Mouse (Mus musculus) right cerebral cortex, postnatal 36 days (tissue): ENCODE data around the gene Bcl2l11.
"Not testable (repeated sequence)": the region's sequence is repeated elsewhere in the genome, so short reads cannot be mapped to it uniquely, and the experiment has no call there.

ENCODE experiments used
- DNase-seq, 2 experiments: peaks; one replicate each; pipeline ENCODE4 v3.0.0; 2022; ENCODE audit warnings: low spot score in 2 of 2, mixed read lengths in 1 of 2

The Bcl2l11 gene

DNA sequence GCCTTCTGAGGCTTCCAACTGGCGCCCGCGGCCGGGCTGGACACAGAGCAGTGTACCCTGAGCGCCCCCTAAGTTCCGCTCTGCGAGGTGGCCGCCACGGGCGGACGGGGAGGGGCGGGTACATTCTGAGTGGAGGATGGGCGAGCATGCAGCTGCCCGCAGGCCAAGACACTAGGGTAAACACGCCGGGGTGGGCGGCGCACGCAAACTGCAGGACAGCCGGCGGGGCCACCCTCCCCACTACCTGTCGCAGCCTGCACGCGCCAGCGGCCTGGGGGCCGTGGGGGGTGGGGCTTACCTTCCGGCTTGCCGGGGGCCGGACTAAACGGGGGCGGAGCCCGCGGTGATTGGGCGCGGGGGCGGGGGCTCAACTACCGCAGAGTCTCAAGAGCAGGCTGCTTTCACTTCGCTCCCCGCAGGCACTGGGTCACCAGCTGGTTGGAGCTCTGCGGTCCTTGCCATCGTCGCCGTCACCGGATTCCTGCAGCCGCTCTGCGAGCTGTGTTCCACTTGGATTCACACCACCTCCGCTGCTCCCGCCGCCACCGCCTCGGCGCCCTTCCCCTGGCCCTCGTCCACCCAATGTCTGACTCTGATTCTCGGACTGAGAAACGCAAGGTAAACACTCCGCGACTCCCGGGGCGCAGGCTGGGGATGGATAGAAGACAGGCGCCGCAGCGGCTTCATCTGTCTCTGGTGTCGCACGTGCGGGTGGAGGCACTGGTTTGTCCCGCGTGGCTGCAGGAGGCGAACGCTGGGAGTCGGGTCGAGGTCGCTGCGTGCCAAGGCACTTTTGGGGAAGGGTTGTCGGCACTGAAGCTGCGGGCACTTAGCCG is at the start of gene Bcl2l11:
Gene Bcl2l11, plus strand, starts transcription at position 404 of the 836 bp plus-strand sequence.
- peak; percentile 84 to 86 for DNase-seq

DNA sequence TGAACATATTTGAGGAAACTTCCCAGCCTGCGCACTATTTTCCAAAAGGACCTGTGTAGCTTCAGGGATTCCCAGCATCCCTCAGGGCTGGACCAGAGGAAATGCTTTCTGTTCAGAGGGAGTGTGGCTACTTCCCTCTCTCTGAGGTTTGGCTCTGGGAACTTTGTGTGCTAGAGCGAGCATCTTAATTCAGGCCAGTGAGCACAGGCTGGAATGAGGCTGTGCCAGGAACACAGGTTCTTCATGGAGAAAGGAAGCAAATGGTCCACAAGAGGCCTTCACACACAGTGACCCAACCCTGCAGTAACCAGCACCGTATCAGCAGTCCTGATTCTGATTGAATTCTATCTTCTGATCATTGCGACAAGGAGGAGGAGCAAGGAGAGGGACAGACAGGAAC is 48.9 kb upstream of the Bcl2l11 start:
- DNase-seq, result no peak

DNA sequence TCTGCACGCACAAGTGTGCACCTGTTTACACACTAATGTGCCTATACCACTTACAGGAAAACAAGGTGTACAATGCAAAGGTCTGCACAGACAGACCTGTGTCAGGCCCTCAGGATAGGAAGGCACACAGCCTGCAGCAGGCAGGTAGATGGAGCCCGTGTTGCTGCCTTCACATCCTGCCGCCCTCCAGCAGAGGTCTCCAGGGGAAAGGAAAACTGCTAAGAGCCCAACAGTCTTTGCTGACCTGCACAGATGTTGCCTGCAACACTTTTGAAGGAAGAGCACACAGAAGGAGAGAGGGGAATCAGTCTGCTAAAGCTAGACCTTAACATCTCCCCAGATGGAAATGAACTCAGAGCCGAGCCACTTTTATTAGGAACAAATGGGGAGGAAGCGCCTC is 47.0 kb upstream of the Bcl2l11 start:
- no peak for DNase-seq

DNA sequence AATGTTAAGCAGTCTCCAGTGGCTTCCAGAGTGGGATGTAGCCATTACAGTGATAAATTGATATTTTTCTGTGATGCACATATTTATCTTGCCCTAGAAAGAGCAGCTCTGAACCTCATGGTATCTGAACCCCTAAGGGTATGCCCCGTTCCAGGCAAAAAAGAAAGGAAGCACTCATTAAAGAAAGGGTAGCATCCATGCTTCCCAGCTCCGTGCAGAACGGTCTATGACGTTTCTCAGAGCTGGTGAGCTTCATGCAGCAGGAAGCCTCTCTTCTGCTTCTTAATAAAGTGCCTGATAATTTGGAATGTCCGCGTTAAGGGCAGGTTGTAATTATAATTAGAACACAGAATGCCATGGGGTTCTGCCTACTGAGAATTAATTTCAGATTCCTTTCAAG is 46.5 kb upstream of the Bcl2l11 start:
- no peak for DNase-seq

DNA sequence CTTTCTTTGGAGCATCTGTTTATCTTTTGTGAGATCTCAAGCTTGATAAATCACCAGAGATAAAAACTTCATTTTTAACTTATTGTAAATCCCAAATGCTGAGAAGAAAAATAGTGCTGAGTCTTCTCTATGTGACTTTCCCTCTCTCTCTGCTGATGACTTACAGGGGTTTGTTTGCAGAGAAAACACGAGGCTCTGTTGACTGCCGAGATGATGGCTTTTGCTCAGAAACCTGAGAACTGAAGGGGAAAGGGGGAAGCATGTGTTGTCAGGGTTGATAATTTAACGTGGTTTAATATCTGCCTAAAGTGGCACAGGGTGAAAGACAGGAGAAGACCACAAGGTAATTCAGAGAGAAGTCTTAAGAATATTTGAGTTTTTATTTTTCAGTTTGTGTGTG is 42.0 kb upstream of the Bcl2l11 start:
- no peak for DNase-seq

DNA sequence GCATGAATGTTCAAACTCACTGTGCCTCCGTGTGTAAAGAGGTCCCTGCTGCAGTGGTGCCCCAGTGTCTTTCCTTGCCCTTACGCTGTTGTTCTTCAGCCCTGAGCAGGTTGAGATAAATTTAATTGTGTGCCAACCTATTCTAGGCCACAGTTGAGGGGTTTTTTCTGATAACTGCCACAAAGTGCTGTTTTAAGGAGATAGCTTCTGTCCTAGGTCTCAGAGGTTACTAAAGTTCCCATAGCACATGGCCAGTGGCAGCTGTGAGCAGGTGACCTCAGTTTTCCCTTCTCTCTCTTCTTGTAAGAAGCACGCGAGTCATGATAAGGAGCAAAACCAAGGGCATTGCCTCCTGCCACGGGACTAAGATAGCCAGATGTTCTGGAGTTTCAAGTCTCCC is 41.2 kb upstream of the Bcl2l11 start:
- no peak for DNase-seq

DNA sequence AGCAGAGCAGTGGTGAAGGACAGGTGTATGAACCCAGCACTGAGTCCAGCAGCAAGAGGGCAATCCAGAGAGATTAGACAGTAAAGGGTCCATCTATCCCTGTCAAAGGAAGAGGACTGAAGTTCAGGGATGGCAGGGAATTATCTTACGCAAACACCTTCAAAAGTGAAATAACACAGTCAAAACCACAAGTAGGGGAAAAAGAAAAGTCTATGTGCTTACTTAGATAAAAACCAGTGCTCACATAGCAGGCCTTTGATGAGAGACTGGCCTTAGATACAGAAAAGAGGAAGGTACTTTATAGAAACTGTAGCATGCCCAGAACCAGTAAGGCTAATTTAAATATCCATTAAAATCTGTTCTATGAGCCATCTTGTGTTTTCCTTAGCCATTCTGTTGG is 40.4 kb upstream of the Bcl2l11 start:
- no peak for DNase-seq

DNA sequence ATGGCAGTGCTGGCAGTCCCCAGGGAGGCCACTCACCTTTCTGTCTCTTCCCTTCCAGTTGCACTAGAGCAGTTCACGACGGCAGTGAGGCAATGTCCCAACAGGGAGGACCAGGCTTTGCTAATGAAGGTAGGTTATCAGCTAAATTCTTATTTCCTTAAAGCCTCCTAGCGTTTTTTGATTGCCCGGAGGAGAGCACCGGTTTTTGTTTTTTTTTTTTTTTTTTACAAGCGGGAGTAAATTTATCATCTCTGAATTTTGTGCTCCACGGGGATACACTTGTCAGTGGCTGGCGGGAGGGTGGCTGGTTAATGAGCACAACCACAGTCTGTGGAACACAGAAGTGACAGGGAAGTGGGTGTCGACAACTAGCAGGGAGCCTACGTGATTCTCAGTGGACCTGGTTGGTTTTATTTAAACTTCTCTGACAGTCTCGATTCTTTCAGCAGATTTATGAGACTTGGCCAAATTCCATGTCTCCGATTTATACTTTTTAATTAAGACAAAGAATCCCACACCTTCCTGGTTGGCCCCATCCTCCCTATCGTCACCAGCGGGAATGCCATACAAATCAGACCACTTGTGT is 39.4 kb upstream of the Bcl2l11 start:
- peak; percentile 14 to 19 for DNase-seq

DNA sequence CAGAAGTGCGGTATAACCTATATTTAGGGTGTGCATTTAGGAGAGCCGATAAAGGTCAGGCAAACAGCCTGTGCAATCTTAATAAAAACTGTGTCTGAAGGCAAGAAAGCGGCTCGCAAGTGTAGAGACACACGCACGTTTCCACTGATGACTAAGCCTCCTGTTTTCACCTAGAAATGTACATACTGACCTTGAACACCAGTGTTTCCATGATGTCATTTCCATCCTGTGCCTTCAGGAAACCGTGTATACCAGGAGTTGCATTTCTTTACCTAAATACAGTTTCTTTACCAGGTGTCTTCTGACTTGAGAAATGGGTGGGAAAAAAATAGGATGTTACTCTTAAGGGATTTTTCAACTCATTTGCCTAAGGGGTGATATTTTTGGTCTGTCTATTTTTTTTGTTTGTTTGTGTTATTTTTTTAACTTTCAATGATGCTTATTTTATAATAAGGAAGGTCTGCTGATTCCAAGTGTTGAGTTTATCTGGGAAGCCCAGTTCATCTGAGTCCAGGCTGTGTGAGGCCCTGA is 38.8 kb upstream of the Bcl2l11 start:
- DNase-seq, result no peak

DNA sequence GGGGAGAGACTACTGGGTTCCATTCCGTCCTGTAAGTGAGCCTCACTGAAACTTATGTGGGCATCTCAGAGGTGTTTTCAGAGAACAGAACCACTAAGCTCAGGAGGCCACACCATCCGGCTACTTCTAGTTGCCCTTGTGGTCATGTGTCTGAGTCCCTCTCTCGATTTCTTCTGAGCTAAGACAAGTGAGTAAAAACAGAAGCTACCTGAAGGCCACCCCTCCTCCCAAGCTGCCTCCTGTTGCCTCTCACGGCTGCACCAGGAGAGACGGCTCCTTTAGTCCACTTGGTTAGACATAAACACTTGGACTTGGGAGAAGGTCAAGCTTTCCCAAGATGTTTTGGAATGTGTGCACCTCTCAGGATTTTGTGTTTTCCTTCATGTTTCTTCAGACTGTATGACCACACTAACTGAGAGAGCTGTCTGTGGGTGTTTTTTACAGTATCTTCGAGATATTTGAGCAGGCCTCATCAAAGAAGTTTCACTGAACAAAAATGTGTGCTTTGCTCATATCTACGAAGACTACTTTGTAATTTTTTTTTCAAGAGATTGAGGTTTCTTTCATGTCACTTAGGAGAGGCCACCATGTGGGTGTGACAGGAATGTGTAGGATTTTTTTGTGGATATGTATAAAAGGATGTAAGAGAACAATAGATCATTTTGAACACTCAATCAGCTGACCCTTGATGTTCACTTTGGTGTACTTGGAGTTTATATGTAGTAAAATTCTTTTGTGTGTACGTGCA is 37.9 kb upstream of the Bcl2l11 start:
- no peak for DNase-seq

DNA sequence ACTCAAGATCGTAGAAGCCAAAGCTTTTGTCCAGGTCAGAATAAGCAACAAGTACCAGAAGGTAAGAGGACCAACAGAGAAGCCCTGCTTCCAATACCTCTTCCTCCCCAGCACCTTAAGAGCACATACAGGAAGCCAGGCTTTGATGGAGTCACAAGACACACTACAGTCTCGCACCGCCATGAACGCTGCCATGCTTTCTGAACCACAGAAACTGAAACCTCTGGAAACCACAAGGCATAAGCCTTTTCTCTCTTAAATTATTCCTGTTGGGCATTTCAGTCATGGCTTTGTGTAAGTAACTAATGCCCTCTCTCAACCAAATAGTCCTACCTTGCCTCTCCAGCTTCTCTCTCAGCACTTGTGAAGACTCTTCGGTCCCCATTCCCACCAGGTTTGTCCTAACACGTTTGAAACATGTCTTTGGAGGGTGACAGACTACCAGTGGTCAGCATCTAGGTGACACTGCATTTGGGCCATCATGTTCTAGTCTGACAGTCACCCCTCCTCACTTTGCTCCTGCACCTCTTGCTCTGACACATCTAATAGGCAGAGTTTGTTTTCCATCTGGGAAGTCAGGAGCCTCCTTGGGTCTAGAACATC is 35.5 kb upstream of the Bcl2l11 start:
- DNase-seq, result no peak

DNA sequence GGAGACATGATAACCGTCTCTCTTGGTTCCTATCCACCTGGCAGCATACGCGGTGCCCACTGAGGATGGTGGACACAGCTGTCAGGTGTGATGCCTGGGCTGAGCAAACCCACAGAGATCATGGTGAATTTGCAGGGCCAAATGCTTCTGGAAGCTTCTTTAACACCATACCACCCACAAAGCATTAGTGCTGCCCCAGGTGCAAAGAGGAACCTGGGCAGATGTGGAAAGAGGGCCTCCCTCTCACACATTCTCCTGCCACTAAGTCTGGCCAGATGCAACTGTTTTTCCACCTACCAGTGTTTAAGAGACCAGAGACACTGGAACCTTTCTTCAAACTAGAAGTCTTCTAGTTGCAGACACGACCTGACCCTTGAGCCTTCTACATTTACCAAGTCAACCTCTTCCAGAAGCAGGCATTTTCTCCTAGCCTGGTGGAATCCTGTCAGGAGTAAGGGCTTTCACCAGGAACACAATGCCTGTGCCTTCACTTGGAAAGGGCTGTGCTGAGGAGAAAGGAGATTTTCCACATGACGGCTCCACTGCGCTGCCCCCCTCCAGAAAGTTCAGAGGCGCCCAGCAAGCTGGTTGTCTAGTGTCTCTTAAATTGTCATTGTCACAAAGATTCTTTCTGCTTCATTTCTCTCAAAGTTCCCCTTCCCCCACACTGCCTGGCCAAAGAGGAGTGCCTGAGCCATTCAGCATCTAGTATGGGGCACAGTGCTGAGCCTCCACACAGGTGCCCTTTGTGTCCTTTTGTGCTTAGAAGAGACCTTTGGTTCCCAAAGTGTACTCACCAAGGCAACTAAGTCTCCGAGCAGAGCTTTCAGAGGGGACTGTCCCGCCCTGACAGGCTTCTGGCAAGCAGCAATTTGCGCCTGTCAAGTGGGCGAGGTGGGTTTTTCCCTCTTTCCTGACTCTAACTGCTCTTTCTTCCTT is 34.1 kb upstream of the Bcl2l11 start:
- no peak for DNase-seq

DNA sequence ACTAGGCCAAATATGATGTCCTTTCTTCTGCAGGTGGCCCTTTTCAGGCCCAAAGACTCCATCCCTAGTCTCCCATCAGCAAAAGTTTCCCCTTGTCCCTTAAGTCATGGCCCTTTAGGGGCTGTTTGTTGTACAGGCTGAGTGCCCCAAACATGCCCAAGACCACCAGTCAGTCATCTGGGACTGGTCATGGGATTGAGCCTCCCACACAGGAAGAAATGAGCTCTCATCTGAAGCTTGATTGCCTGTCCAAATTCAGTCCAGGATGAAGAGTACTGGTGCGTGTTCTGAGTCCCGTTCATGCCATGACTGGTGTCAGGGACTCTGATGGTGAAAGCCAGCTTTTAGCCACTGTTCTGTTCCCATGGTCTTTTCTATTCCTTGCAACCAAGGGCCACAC is 33.4 kb upstream of the Bcl2l11 start:
- DNase-seq, result no peak

DNA sequence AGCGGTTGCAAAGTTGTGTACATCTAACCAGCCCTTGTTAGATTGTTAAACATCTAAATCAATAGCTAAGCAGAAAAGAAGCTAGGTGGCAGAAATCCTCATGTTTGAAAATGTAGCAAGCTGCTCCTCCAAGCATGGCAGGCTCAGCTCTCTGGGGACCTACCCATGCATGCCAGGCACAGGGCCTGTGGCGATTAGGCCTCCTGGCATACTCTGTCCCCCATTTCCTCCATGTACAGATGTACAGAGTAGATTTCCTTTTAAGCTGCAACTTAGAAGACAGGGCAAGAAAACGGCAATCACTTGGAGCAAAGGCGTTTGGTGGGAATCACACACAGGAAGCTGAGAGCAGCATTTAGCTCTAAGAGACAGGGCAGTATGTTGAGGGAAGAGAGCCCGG is 31.6 kb upstream of the Bcl2l11 start:
- DNase-seq, result no peak

DNA sequence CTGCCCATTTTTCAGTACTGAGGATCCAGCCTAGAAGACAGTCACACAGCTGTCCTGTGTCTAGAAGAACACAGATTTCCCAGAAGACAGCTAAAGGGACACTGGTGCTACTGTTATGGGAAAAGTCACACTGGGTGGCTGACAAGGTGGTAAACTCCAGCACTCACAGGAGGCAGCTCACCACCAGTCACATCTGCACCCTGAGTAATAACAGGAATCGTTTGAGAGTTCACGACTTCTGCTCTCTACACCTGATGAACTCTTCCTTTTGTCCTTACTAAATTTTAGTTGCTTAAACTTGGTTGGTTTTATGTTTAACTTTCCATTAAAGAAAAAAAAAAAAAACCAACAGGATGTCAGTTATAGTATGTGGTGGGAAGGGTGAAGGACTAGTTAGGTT is 31.2 kb upstream of the Bcl2l11 start:
- no peak for DNase-seq

DNA sequence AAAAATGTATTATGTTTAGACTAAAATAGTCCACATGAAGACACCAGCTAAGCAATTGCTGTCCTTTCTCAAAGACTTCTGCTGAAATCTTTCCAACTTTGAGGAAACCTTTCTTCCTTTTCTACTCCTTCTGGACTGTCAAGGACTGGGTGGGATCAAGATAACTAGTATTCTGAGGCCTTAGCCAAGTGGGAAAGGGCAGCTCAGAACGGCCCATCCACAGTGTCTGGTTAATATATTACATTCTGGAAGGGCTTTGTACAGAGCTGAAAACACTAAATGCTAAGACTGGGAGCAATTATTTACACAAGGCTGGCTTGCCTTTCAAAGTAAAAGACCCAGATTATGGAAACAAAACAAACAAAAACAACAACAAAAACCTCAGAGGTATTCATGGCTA is 30.6 kb upstream of the Bcl2l11 start:
- DNase-seq, result no peak

DNA sequence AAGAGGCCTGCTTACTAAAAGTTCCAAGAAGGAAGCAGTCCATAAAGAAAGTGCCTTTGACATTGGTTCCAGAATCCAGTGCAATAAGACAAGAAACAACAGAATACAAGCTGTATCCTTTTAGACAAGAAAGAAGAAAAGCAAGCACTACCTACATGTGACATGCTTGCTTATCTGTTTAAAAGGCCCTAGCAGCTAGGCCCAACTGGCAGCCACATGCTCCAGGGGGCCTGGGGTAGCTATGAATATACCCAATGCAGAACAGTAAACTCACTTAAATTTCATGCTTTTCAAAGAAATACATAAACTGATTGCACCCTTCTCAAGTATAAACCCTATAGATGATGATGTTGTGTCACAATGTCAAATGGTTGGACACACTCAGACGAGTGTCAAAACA is 29.8 kb upstream of the Bcl2l11 start:
- no peak for DNase-seq

DNA sequence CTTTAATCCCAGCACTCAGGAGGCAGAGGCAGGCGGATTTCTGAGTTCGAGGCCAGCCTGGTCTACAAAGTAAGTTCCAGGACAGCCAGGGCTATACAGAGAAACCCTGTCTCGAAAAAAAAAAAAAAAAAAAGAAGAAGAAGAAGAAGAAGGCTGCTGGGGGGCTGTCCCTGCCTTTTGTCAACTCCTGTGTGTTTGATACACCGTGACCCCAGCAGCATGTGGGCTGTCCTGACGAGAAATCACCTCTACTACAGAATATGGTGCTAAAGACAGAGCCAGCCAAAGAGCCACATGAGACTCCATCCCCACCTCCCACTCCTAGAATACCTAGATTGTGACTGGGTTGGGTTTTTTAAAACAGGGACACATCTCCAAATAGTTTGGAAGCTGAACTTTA is 27.7 kb upstream of the Bcl2l11 start:
- not testable (repeated sequence) for DNase-seq

DNA sequence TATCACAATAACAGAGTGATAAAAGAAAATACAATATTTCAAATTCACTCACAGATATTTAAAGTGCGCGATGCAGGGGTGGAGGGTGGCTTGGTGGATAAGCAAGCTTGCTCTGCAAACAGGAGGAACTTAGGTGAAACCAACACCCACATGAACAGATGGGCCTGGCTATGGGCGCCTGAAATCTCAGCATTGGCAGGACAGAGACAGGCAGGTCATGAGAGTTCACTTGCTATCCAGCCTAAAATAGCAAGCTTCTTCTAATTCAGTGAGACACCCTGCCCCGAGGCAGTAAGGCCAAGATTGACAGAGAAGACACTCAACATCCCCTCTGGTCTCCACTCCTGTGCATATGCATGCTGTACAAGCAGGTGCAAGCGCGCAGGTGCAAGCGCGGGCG is 23.8 kb upstream of the Bcl2l11 start:
- no peak for DNase-seq

DNA sequence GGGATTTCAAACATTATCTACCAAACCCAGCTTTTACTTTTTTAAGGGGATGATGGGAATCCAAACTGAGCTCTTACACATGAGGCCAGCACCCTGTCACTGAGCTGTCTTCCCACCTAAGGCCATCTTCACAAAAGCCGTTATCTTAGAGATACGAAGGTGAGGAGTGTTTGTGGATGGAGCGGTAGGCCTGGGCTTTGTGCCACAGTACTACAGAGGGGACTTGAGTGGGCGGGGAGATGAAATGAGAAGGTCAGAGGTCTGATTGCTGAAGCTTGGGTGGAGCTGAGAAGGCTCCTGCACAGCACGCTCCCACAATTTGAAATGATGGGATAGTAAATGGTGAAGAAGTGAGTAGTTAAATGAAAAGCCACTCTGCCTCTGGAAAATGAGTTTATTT is 21.0 kb upstream of the Bcl2l11 start:
- DNase-seq, result no peak

DNA sequence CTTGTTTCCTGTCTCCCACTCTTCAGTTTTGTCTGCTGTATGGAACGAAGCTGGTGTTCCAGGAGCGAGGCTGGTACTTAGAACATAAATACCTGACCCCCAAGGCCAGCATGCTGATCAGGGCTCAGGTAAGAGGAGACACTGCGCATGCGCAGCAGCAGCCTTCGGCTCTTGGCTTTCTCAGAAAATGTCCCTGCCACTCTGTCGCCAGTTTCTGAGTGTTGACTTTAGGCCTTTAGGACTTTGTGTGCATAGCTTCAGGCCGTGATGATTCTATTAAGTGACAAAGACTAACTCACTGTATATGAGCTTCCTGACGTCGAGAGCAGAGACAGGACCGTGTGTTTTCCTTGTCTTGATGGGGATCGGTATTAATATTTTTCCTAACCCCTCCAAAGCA is 20.2 kb upstream of the Bcl2l11 start:
- DNase-seq, result no peak
